Mouse (Mus musculus): ENCODE measurements around the gene Tmem101. TPM values are rescaled to one million over a fixed set of nuclear protein-coding genes. Genes with fewer than 3 reads are reported as not detected.

Gene Tmem101
- 33.9 and 38.5 TPM in 2 replicates for polyA plus RNA-seq (2016; fragmentation: Nextera tagmentation; extraction: Ambion mirVana)

DNA sequence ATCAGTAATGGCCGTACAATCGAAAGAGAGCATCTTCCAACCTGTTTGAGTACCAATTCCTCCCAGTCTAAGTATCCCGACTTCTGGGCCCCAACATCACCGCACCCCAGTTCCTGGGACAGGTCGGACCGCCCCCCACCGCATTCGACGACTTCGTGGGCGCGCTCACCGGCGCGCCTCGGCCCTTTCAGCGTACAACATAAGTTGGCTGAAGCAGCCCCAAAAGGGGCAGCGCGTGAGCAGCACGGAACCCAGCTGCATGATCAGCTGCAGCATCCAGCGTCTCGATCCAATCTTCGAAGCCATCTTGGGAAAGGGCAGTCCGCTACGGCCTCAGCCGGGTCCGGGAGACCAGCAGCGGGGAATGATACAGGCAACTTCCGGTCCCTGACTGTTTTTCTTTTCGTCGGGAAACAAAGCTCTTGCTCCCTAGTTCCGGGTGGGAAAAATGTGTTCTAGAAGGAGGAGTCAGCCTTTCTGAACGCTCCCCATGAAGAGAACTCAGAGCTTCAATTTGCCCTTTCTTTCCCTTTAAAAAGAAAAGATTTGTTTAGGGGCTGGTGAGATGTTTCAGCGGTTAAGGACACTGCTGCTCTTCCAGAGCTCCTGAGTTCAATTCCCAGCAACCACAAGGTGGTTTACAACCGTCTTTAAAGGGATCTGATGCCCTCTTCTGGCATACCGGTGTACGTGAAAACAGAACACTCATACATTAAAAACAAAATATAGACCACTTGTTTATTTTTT, at the start of gene Tmem101:
Tmem101 (minus strand) TSS at position 366 of the 747 bp plus-strand sequence.
- Histone ChIP-seq H3K4me1 (peaks cover 13% of the 10 kb centered on the region), H3K9ac (replicated peaks) (peak within 1 kb of the TSS; percentile 76), H3K4me2 (replicated peaks) (peak within 1 kb of the TSS; percentile 89), H3K27me3 (no peaks in the 10 kb centered on the region), H3K27ac (replicated peaks) (peak within 1 kb of the TSS; percentile 72), H3K9me3 (no peaks in the 10 kb centered on the region), H3K4me3 (peak within 1 kb of the TSS; percentile 63), H3K36me3 (peaks cover 26% of the 10 kb centered on the region)
- peak; percentile 85 for ATAC-seq (ENCODE audit: low FRiP score, low read depth)
- under 1% methylated on average over 37 of the region's 37 CpGs for WGBS

DNA sequence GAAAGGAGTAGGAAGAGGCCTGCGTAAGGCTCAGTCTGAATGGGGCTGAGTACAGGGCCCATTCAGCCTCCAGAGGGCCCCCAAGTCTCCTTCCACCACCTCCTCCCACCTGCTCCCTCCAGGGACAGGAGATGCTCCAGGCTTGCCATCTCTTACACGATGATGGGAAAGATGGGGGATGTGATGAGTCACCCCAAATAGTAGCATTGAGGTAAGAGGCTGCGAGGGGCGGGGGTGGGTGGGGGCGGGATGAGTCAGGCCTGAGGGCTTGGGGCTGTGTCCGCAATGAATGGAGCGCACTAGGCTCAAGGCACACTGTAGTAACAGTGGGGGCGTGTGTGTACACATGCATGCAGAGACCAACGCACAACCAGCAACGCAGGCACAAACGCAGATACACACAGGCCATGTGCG, 45.2 kb upstream of the Tmem101 start:
- H3K9ac ChIP-seq (replicated peaks), result no peak overlapping the region
- 71% methylated on average over 12 of the region's 12 CpGs for WGBS
- no peak overlapping the region for H3K4me2 ChIP-seq (replicated peaks)
- peaks cover 100% of the 10 kb centered on the region for H3K36me3 ChIP-seq
- H3K27ac ChIP-seq (replicated peaks), result no peak overlapping the region
- H3K4me3 ChIP-seq, result no peak overlapping the region
- H3K9me3 ChIP-seq, result no peaks in the 10 kb centered on the region
- peaks cover 1% of the 10 kb centered on the region; the same call in 1 of the 2 replicates for H3K4me1 ChIP-seq
- no peak for ATAC-seq (ENCODE audit: low FRiP score, low read depth)
- H3K27me3 ChIP-seq, result no peaks in the 10 kb centered on the region

GRCm38 (mm10) chr11:102199856-102200255, 43.7 kb upstream of the Tmem101 start:
- no peak overlapping the region for H3K4me3 ChIP-seq
- 90% methylated on average over 9 of the region's 9 CpGs for WGBS
- no peak for ATAC-seq (ENCODE audit: low FRiP score, low read depth)

GRCm38 (mm10) chr11:102198245-102198644, 42.0 kb upstream of the Tmem101 start:
- no peak overlapping the region for H3K4me3 ChIP-seq
- no peak overlapping the region for H3K27ac ChIP-seq (replicated peaks)
- H3K4me1 ChIP-seq, result no peaks in the 10 kb centered on the region
- H3K9ac ChIP-seq (replicated peaks), result no peak overlapping the region
- ATAC-seq (ENCODE audit: low FRiP score, low read depth), result no peak
- H3K4me2 ChIP-seq (replicated peaks), result no peak overlapping the region
- 59% methylated on average over 6 of the region's 6 CpGs for WGBS
- no peaks in the 10 kb centered on the region for H3K9me3 ChIP-seq
- no peaks in the 10 kb centered on the region for H3K27me3 ChIP-seq
- H3K36me3 ChIP-seq, result peaks cover 99% of the 10 kb centered on the region

More at GRCm38 (mm10) chr11:102199856-102200255, 43.7 kb upstream of the Tmem101 start:
- Histone ChIP-seq H3K27me3 (no peaks in the 10 kb centered on the region), H3K4me1 (no peaks in the 10 kb centered on the region), H3K27ac (replicated peaks) (no peak overlapping the region), H3K36me3 (peaks cover 100% of the 10 kb centered on the region), H3K9ac (replicated peaks) (no peak overlapping the region), H3K4me2 (replicated peaks) (no peak overlapping the region), H3K9me3 (no peaks in the 10 kb centered on the region)

DNA sequence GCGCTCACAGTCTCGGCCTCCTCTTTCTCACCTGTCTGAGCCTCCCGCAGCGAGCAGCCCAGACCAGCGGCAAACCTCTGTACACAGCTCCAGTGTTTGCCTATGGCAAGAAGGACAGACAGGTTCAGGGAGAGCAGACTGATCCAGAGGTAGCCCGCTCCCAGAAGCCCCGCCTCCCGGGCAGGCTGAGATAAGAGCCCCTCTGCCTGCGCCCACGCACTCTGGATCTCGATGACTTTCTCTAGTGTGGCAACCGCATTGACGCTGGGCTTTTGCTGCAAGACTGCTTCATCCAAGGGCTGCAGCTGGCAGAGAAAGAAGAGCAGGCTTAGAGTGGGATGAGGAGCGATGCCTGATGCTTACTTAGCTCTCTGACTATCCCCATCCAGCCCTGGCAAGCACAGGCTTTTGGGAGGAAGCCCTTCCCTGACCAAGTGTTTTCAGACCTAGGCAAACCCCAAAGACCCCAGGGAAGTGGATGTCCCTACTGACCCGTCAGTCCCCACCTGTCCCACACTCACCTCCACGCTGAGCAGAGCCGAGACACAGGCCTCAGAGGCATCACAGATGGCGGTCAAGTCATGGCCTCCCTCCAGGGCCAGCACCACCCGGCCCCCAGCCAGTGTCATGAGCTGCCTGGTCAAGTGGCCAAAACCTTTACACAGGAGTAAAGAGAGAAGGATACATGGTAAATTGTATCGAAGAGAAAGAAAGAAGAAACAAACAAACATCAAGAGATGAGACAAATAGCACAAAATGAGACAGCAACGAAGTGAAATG, 40.0 kb upstream of the Tmem101 start:
- Histone ChIP-seq H3K4me2 (replicated peaks) (no peak overlapping the region), H3K9ac (replicated peaks) (no peak overlapping the region), H3K4me1 (0 out of 2 replicates have a peak, but pooled peaks cover 2% of the 10 kb centered on the region), H3K4me3 (no peak overlapping the region), H3K27me3 (no peaks in the 10 kb centered on the region), H3K9me3 (no peaks in the 10 kb centered on the region), H3K36me3 (peaks cover 86% of the 10 kb centered on the region), H3K27ac (replicated peaks) (no peak overlapping the region)
- WGBS, result 86% methylated on average over 21 of the region's 21 CpGs
- ATAC-seq (ENCODE audit: low FRiP score, low read depth), result no peak

DNA sequence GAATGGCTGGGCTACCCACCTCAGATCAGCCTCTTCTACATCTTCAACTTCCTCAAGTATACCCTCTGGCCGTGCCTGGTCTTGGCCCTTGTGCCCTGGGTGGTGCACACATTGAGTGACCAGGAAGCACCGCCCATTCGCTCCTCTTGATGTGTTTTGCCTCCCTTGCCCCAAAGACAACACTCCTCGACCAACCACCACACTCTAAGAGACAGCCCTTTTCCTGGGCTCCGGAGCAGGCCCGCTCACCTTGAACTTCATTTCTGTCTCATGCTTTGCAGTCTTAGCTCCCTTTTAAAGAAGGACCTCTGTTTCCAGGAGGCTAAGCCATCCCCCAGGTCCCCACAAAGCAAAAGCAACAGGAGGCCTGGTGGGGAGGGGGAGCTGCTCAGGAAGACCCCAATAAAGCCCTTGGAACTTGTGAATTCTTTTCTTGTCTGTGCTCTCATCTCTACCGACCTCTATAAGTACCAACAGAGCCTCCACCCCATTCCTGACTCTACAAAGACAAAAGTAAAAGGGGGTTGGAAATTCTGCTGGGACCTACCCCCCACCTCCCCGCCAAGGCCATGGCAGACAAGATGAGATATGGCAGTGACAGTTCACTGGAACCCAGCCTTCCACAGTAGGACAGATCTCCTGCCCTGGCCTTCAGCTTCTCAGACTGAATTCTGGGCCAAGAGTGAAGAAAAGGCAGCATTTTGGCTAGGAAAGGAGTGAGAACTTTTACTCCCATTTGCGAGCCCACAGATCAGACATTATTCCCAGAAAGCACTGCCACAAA, 37.6 kb upstream of the Tmem101 start:
- Histone ChIP-seq H3K4me3 (no peak overlapping the region), H3K4me1 (peaks cover 16% of the 10 kb centered on the region), H3K27ac (replicated peaks) (no peak overlapping the region), H3K36me3 (peaks cover 63% of the 10 kb centered on the region), H3K4me2 (replicated peaks) (no peak overlapping the region), H3K9me3 (no peaks in the 10 kb centered on the region), H3K9ac (replicated peaks) (no peak overlapping the region), H3K27me3 (no peaks in the 10 kb centered on the region)
- ATAC-seq (ENCODE audit: low FRiP score, low read depth), result no peak
- 84% methylated on average over 9 of the region's 9 CpGs for WGBS

DNA sequence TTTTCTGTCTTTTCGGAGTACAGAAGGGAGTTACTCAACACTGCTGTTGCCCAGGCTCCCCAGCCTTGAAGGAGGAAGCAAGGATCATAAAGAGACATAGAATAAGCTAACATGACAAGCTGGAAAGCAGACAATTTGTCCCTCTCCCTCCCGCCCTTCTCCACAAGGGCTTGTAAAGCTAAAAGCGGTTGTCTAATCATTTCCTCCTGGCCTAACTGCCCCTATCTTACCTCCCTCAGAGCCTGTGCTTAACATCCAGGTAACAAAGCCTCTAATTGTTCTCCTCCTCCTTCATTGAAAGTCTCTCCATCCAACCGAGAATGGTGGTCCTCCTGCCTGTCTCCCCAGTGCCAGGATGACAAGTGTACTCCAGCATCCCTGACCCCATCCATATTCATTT, 34.6 kb upstream of the Tmem101 start:
- Histone ChIP-seq H3K9ac (replicated peaks) (peak overlapping the region; percentile 29; the same call in 1 of the 2 replicates), H3K4me1 (peaks cover 16% of the 10 kb centered on the region), H3K4me2 (replicated peaks) (peak overlapping the region; percentile 67), H3K9me3 (no peaks in the 10 kb centered on the region), H3K4me3 (peak overlapping the region; percentile 61), H3K27ac (replicated peaks) (no peak overlapping the region), H3K36me3 (peaks cover 33% of the 10 kb centered on the region), H3K27me3 (no peaks in the 10 kb centered on the region)
- 48% methylated on average over 4 of the region's 4 CpGs for WGBS
- ATAC-seq (ENCODE audit: low FRiP score, low read depth), result no peak

GRCm38 (mm10) chr11:102189461-102190436, 33.5 kb upstream of the Tmem101 start, which contains the start of gene G6pc3:
G6pc3 (plus strand) TSS chr11:102189620.
- 2% methylated on average over 50 of the region's 50 CpGs for WGBS
- Histone ChIP-seq H3K36me3 (peaks cover 22% of the 10 kb centered on the region), H3K9me3 (no peaks in the 10 kb centered on the region), H3K27me3 (no peaks in the 10 kb centered on the region), H3K27ac (replicated peaks) (peak within 1 kb of the TSS; percentile 56), H3K4me3 (peak within 1 kb of the TSS; percentile 61), H3K4me1 (peaks cover 20% of the 10 kb centered on the region), H3K4me2 (replicated peaks) (peak within 1 kb of the TSS; percentile 67), H3K9ac (replicated peaks) (peak within 1 kb of the TSS; percentile 67)
- peak; percentile 83 for ATAC-seq (ENCODE audit: low FRiP score, low read depth)

DNA sequence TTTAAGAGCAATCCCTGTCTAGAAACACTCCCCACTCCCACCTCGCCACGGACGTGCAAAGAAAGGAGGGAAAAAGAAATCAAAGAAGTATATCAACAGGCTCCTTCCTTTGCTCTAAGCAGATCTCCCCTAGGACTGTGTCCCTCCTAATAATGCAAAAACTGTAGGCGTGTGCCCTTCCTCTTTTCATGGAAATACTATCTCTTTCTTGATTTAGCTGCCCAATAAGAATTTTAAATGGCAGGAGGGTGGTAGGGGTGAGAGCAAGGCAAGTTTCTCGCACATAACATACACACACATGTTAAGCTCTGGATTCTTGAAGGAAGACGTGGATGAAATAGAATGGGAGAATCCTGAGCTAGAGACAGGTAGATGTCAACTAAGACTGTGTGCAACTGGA, 32.8 kb upstream of the Tmem101 start:
- H3K4me2 ChIP-seq (replicated peaks), result peak overlapping the region; percentile 67
- no peaks in the 10 kb centered on the region for H3K9me3 ChIP-seq
- no peaks in the 10 kb centered on the region for H3K27me3 ChIP-seq
- H3K36me3 ChIP-seq, result peaks cover 14% of the 10 kb centered on the region
- H3K27ac ChIP-seq (replicated peaks), result no peak overlapping the region
- peak overlapping the region; percentile 61 for H3K4me3 ChIP-seq
- peaks cover 25% of the 10 kb centered on the region for H3K4me1 ChIP-seq
- H3K9ac ChIP-seq (replicated peaks), result peak overlapping the region; percentile 67; the same call in 1 of the 2 replicates
- no peak for ATAC-seq (ENCODE audit: low FRiP score, low read depth)
- WGBS, result 72% methylated on average over 6 of the region's 6 CpGs

GRCm38 (mm10) chr11:102186235-102186634, 30.0 kb upstream of the Tmem101 start:
- WGBS, result 100% methylated on average over 1 of the region's 1 CpGs
- H3K4me2 ChIP-seq (replicated peaks), result no peak overlapping the region

More at GRCm38 (mm10) chr11:102186235-102186634, 30.0 kb upstream of the Tmem101 start:
- H3K27ac ChIP-seq (replicated peaks), result no peak overlapping the region
- H3K9me3 ChIP-seq, result no peaks in the 10 kb centered on the region
- H3K27me3 ChIP-seq, result no peaks in the 10 kb centered on the region
- H3K4me3 ChIP-seq, result no peak overlapping the region
- no peak for ATAC-seq (ENCODE audit: low FRiP score, low read depth)
- no peak overlapping the region for H3K9ac ChIP-seq (replicated peaks)
- peaks cover 12% of the 10 kb centered on the region for H3K36me3 ChIP-seq
- H3K4me1 ChIP-seq, result peaks cover 33% of the 10 kb centered on the region
